Mouse (Mus musculus): ENCODE data around the gene Gan.

Gan gene

GRCm38 (mm10) chr8:117158135-117158761 is at the start of gene Gan:
Gan (plus strand) TSS chr8:117158135.
- DNase-seq (ENCODE audit: low read depth, low spot score): no peak

DNA sequence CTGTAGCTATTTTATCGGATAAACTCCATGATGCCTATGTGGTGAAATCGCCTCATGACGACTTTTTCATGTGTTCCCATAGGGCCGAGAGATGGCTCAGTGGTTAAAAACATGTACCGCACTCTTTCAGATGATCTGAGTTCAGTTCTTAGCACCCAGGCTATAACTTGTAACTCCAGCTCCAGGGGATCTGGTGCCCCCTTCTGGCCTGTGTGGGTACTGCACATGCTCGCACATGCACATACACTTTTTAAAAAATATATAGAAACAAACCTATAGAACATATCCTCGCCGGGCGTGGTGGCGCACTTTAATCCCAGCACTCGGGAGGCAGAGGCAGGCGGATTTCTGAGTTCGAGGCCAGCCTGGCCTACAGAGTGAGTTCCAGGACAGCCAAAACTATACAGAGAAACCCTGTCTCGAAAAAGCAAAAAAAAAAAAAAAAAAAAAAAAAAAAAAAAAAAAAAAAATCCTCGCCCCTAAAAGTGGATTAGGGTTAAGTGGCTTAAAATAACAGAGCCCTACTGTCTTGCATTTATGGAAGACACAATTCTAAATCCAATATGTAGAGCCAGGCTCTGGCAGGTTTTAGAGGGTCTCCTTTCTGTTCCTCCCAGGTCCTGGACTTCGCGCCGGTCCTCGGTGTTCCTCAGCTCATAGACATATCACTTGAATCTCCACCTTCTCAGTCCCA is 48.8 kb upstream of the Gan start:
- no peak for DNase-seq (ENCODE audit: low read depth, low spot score)

GRCm38 (mm10) chr8:117109801-117110390 is 48.0 kb upstream of the Gan start:
- no peak for DNase-seq (ENCODE audit: low read depth, low spot score)

GRCm38 (mm10) chr8:117111641-117112040 is 46.3 kb upstream of the Gan start:
- DNase-seq (ENCODE audit: low read depth, low spot score): no peak

DNA sequence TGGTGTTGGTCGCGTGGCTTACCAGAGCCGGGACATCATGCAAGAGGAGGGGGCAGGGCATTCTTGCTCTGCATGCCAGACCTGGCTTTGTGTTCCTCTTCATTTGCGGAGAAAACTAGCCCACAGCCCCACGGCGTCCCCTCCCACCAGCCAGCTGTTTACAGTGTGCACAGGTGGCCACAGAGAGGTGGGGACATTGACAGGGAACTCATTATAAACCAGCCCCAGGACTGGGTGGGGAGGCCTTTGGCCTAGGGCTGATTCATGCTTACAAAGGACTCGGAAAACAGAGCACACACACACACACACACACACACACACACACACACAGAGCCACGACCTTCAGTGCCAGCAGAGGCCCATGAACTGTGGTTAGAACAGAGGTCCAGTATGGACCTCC is 45.7 kb upstream of the Gan start:
- no peak for DNase-seq (ENCODE audit: low read depth, low spot score)

DNA sequence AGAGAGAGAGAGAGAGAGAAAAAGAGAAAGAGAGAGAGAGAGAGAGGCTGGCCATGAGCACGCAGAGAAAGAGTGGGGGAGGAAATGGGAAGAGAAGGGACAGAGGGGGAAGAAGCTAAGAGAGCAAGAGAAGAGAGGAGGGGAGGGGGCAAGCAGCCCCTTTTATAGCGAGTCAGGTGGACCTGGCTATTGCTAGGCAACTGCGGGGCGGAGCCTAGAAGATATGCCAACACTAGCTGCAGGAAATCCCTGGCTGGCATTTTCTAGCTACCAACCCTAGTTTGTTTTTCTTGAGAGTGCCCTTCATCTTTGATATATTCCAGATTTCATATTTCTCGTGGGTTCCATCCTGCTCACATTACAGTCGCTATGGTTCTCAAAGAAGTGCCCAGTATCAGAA is 42.8 kb upstream of the Gan start:
- no peak for DNase-seq (ENCODE audit: low read depth, low spot score)

- no peak for DNase-seq (ENCODE audit: low read depth, low spot score)
Observed at GRCm38 (mm10) chr8:117115676-117116446, 42.1 kb upstream of the Gan start.

DNA sequence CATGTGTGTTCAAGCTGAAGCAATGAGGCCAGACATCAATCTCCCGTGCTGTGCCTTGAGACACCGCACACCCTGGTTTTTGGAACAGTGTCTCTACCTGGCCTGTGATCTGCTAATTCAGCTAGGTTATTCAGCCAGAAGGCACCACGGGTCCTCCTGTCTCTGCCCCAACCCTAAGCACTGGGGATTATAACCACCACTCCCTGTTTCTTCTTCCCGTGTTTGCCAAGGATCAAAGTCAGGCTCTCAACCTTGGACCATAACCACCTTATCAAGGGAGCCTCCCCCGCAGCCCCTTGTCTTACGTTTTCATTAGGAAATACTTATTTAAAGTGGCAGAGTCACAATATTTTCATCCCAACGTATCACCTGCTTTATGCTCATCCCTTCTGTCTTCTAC is 41.4 kb upstream of the Gan start:
- no peak for DNase-seq (ENCODE audit: low read depth, low spot score)

- DNase-seq (ENCODE audit: low read depth, low spot score): peak; percentile 43
Observed at GRCm38 (mm10) chr8:117118409-117118808, 39.5 kb upstream of the Gan start.

DNA sequence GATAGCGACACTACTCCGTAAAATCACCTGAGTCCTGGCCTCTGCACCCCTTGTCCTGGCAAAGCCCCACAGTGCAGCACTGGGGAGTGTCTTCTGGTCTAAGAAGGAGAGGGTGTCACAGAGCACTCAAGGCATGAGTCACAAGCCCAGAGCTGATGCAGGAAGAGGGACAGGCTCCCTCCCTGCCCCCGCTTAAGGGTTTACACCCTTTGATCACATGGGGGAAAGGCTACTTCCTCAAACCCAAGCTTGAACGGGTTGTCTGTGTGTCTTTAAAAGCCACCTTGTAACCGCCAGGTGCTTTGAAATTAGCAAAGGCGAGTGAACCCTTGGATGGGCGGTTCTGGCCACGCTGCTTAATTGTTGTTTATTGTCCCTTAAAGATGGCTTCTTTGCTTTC is 36.7 kb upstream of the Gan start:
- no peak for DNase-seq (ENCODE audit: low read depth, low spot score)

- no peak for DNase-seq (ENCODE audit: low read depth, low spot score)
Observed at GRCm38 (mm10) chr8:117123850-117124633, 33.9 kb upstream of the Gan start.

DNA sequence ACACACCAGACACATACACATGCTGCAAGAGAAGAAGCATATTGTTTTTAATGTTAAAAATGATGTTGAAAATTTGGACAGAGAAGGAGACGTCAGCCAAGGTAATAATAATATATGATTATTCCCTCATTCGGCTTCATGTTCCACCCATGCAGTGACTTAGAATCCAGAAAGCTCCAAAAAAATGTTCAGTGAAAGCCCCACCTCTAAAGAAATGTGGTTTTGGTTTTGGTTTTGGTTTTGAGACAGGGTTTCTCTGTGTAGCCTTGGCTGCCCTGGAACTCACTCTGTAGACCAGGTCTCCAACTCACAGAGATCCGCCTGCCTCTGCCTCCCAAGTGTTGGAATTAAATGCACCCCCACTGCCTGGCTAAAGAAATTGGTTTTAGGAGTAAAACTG is 32.1 kb upstream of the Gan start:
- no peak for DNase-seq (ENCODE audit: low read depth, low spot score)

GRCm38 (mm10) chr8:117126411-117126810 is 31.5 kb upstream of the Gan start:
- DNase-seq (ENCODE audit: low read depth, low spot score): no peak

DNA sequence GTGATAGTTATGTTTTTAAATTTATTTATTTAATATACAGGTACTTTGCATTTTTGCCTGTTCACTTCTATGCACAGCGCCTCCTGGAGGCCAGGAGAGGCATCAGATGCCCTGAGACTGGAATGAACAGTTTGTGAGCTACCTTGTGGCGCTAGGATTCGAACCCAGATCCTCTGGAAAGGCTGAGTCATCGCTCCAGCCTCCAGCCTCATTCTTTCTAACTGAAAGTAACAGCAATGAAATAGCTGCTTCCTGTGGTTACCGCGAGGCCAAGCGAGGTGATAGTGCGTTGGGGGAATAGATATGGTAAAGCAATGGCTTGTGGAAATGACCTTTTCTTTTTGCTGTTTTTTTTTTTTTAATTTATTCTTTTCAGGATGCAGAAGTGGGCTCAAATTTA is 30.9 kb upstream of the Gan start:
- DNase-seq (ENCODE audit: low read depth, low spot score): no peak

- DNase-seq (ENCODE audit: low read depth, low spot score): no peak
Observed at GRCm38 (mm10) chr8:117133702-117134101, 24.2 kb upstream of the Gan start.

DNA sequence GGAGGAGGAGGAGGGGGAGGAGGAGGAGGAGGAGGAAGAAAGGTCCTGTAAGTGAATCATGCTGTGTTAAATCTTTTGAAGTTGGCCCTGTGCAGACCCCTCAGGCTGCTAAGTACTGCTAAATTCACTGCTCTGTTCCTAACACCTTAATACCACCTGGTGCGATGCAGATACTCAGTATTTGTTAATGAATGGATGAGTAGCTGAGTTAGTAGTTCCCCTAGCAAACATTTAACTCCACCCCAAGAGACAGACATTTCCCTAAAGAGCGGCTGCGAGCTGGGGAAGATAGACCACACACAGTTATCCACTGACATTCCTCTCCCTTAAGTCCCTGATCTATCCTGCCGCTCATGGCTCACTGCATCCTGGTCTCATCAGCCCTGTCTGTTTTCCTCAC is 21.6 kb upstream of the Gan start:
- no peak for DNase-seq (ENCODE audit: low read depth, low spot score)

DNA sequence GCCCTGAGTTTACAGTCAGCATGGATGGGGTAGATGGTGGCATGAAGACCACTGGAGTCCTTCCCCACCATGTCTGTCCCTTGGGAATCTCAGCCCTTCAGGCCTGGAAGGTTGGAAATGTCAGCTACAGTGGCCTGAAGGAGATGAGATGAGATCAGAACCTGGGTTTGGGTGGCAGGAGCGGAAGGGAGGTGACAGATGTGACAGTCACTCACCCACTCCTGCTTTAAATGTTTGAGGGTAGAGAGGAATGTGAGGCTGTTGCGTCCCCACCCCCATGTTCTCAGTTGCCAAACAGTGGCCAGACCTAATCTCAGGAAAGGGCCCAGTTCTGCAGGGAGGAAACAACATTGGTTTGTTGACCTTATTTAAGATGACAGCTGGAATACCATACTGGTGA is 21.2 kb upstream of the Gan start:
- DNase-seq (ENCODE audit: low read depth, low spot score): no peak

DNA sequence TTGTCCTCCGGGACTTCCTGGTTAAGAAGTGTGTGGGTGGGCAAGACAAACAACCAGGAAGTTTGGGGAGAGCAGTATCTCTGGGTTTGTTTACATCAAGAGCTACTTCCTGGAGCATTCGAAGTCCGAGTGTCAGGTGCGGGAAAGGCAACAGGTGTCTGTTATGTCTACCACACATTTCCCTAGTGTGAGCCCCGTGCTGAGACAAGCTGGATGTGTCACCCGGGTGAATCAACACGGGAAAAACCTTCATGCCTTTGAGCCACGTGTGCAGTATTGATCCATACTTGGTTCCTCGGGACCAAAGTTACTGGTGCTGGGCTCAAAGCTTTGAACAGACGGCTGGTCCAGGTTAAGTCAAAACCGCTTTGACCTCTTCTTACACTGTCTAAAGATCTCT is 20.6 kb upstream of the Gan start:
- no peak for DNase-seq (ENCODE audit: low read depth, low spot score)

DNA sequence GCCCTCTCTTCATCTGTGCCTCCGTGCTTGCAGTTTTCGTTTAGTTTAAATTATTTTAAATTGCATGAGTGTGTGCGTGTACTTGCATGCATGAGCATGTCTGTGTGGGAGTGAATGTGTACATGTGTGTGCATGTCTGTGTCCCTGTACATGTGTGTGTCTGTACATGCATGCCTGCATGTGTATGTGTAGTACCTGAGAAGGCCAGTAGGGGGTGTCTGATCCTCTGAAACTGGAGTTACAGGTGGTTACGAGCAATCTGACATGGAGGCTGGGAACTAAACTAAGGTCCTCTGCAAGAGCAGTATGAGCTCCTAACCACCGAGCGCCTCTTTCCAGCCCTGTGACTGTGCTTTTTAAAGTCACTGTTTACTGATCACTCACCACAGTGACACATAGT is 9.4 kb upstream of the Gan start:
- DNase-seq (ENCODE audit: low read depth, low spot score): no peak

- no peak for DNase-seq (ENCODE audit: low read depth, low spot score)
Observed at GRCm38 (mm10) chr8:117156149-117156548, 1.8 kb upstream of the Gan start.

DNA sequence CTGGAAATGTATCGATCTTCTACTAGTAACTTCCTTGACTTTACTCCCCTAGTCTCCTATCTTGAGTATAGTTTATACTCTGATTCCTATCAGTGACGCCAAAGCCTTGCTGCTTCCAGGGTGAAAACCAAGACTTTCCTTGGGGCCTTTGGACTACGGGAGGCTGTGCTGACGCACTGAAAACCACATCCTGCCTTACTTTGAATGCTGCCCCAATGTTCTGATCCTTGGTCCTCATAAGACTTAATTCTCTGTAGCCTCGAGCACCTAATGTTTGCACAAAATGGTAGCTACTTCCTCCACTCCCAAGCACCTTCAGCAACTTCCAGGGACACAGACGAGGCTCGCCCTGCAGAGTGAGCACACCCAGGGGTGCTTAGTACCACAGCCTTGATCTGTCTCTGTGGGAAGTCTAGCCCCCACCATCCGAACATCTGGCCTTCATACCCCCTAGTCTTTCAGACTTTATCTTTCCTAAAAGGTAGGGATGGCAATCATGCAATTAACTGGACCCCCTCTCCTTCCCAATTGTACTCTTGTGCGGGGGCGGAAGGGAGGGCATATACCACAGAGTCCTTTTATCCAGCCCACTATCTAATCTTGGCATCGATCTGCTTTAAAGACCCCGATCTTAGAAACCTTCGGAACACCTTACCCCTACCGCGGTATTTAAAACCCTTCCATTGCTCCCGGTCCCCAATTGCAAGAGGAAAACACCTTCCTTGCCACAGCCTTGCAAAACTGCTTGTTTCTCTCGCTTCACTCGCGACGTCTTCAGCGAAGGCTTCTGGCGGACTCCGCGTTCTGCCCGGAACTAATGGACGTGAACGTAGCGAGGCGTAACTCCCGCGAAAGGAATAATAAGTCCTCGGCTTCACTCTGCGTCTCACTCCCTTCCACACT is 818 bp upstream of the Gan start:
- no peak for DNase-seq (ENCODE audit: low read depth, low spot score)
